Comparison of ENCODE assay signal across 8 mouse cellular contexts in genomic region chr11:75572301-75572791, GRCm38 (mm10). TPM values are rescaled to one million over a fixed set of nuclear protein-coding genes. Genes with fewer than 3 reads are reported as not detected.
DNase-seq lines count a peak whose midpoint lies in the region; ATAC-seq and TF ChIP-seq lines count a peak whose summit lies in the region.

No protein-coding gene starts in this region.

- 0 out of 2 replicates have a peak, but pooled peaks cover 3% of the 10 kb centered on the region for H3K36me3 ChIP-seq in kidney, postnatal 0 days (ENCODE audit: insufficient read depth, low read length)
- no peaks in the 10 kb centered on the region for H3K36me3 ChIP-seq in embryonic facial prominence, embryonic 14.5 days (ENCODE audit: control insufficient read depth, insufficient read depth, low read length)
- no peaks in the 10 kb centered on the region for H3K36me3 ChIP-seq in intestine, embryonic 14.5 days (ENCODE audit: control insufficient read depth, insufficient read depth, low read length)
- H3K36me3 ChIP-seq in midbrain, postnatal 0 days (ENCODE audit: insufficient read depth, low read length) = peaks cover 42% of the 10 kb centered on the region

- no peak overlapping the region for H3K27ac ChIP-seq in kidney, postnatal 0 days
- peak overlapping the region; percentile 53 for H3K27ac ChIP-seq in embryonic facial prominence, embryonic 14.5 days (replicated peaks; ENCODE audit: low read depth, low read length)
- peak overlapping the region; percentile 67 for H3K27ac ChIP-seq in intestine, embryonic 14.5 days (ENCODE audit: low read depth)
- peak overlapping the region; percentile 77 for H3K27ac ChIP-seq in midbrain, postnatal 0 days (ENCODE audit: low read depth, low read length)

- no peak for TF ChIP-seq CTCF in kidney, postnatal 0 days (IDR thresholded peaks at IDR 0.05; ENCODE audit: low read depth)
- TF ChIP-seq CTCF in midbrain, postnatal 0 days (IDR thresholded peaks at IDR 0.05) = no peak

- H3K27me3 ChIP-seq in kidney, postnatal 0 days (ENCODE audit: insufficient read depth, low read length) = no peaks in the 10 kb centered on the region
- no peaks in the 10 kb centered on the region for H3K27me3 ChIP-seq in embryonic facial prominence, embryonic 14.5 days (replicated peaks; ENCODE audit: control insufficient read depth, insufficient read depth, low read length)
- H3K27me3 ChIP-seq in intestine, embryonic 14.5 days (replicated peaks; ENCODE audit: control insufficient read depth, insufficient read depth, low read length) = no peaks in the 10 kb centered on the region
- H3K27me3 ChIP-seq in midbrain, postnatal 0 days (ENCODE audit: insufficient read depth, low read length) = no peaks in the 10 kb centered on the region

- no peak overlapping the region for H3K4me2 ChIP-seq in kidney, postnatal 0 days (ENCODE audit: low read length)
- H3K4me2 ChIP-seq in embryonic facial prominence, embryonic 14.5 days (ENCODE audit: low read depth, low read length) = peak overlapping the region; percentile 32
- peak overlapping the region; percentile 20 for H3K4me2 ChIP-seq in intestine, embryonic 14.5 days (ENCODE audit: low read length)
- no peak overlapping the region for H3K4me2 ChIP-seq in midbrain, postnatal 0 days (ENCODE audit: low read depth, low read length, poor library complexity, severe bottlenecking)

- H3K9me3 ChIP-seq in kidney, postnatal 0 days (replicated peaks; ENCODE audit: low read length) = no peaks in the 10 kb centered on the region
- no peaks in the 10 kb centered on the region for H3K9me3 ChIP-seq in embryonic facial prominence, embryonic 14.5 days (ENCODE audit: control insufficient read depth, low read length)
- H3K9me3 ChIP-seq in intestine, embryonic 14.5 days (ENCODE audit: control insufficient read depth, low read length) = no peaks in the 10 kb centered on the region
- H3K9me3 ChIP-seq in midbrain, postnatal 0 days (ENCODE audit: low read length) = no peaks in the 10 kb centered on the region

- ATAC-seq in kidney, postnatal 0 days (replicated peaks; ENCODE audit: low FRiP score, low read depth) = no peak
- ATAC-seq in embryonic facial prominence, embryonic 14.5 days (ENCODE audit: low read depth) = no peak
- ATAC-seq in intestine, embryonic 14.5 days (replicated peaks; ENCODE audit: low FRiP score, low TSS enrichment, low read depth) = peak; percentile 15; the same call in 1 of the 2 replicates
- ATAC-seq in midbrain, postnatal 0 days (ENCODE audit: low FRiP score) = no peak

- peaks cover 9% of the 10 kb centered on the region for H3K4me1 ChIP-seq in kidney, postnatal 0 days (replicated peaks; ENCODE audit: insufficient read depth, low read length)
- H3K4me1 ChIP-seq in embryonic facial prominence, embryonic 14.5 days (ENCODE audit: control insufficient read depth, insufficient read depth, low read length) = peaks cover 15% of the 10 kb centered on the region
- peaks cover 14% of the 10 kb centered on the region for H3K4me1 ChIP-seq in intestine, embryonic 14.5 days (replicated peaks; ENCODE audit: control insufficient read depth, insufficient read depth, low read length)
- no peaks in the 10 kb centered on the region for H3K4me1 ChIP-seq in midbrain, postnatal 0 days (ENCODE audit: insufficient read depth, low read length)

- no peak overlapping the region for H3K4me3 ChIP-seq in kidney, postnatal 0 days (replicated peaks; ENCODE audit: low read depth, low read length)
- H3K4me3 ChIP-seq in embryonic facial prominence, embryonic 14.5 days (ENCODE audit: low read depth, low read length) = no peak overlapping the region
- H3K4me3 ChIP-seq in intestine, embryonic 14.5 days (ENCODE audit: low read depth, low read length) = no peak overlapping the region
- no peak overlapping the region for H3K4me3 ChIP-seq in midbrain, postnatal 0 days (ENCODE audit: low read depth, low read length)

- WGBS in kidney, postnatal 0 days = 22% methylated on average over 10 of the region's 10 CpGs
- 7% methylated on average over 8 of the region's 10 CpGs for WGBS in embryonic facial prominence, embryonic 14.5 days
- 13% methylated on average over 10 of the region's 10 CpGs for WGBS in intestine, embryonic 14.5 days
- WGBS in midbrain, postnatal 0 days = 9% methylated on average over 10 of the region's 10 CpGs

- 0 out of 2 replicates have a peak overlapping the region, but pooled peaks have one; percentile 1 for H3K9ac ChIP-seq in kidney, postnatal 0 days (ENCODE audit: low read depth, low read length)
- peak overlapping the region; percentile 52 for H3K9ac ChIP-seq in embryonic facial prominence, embryonic 14.5 days (ENCODE audit: low read depth, low read length)
- no peak overlapping the region for H3K9ac ChIP-seq in intestine, embryonic 14.5 days (ENCODE audit: low read length)
- H3K9ac ChIP-seq in midbrain, postnatal 0 days (replicated peaks; ENCODE audit: low read length, poor library complexity, severe bottlenecking) = peak overlapping the region; percentile 42

- DNase-seq in kidney, postnatal 0 days (ENCODE audit: low spot score) = no peak
- no peak for DNase-seq in kidney, adult 9 months
- peak; percentile 36 for DNase-seq in embryonic facial prominence, embryonic 14.5 days (ENCODE audit: low spot score)
- DNase-seq in intestine, embryonic 14.5 days (ENCODE audit: low spot score) = peak; percentile 64
- no peak for DNase-seq in midbrain, postnatal 0 days (ENCODE audit: low spot score)
- DNase-seq in MN1 (ENCODE audit: low spot score) = no peak
- no peak for DNase-seq in spleen, postnatal 36 days (ENCODE audit: low spot score in 2 of 2)
- DNase-seq in layer of hippocampus, postnatal 14 days (ENCODE audit: low spot score in 2 of 2) = no peak

RNA-seq across cellular contexts. Expression of gene Pitpna, which starts 15.6 kb away (rescaled TPM):
- polyA plus RNA-seq in kidney, postnatal 0 days (2015; fragmentation: Nextera tagmentation; extraction: Ambion mirVana) = 68.9 and 69.8 TPM in 2 replicates
- polyA plus RNA-seq in embryonic facial prominence, embryonic 14.5 days (2014; fragmentation: Nextera tagmentation; extraction: Ambion mirVana) = 81.7 and 86.3 TPM in 2 replicates
- 76.2 and 82.1 TPM in 2 replicates for polyA plus RNA-seq in intestine, embryonic 14.5 days (2014; fragmentation: Nextera tagmentation; extraction: Ambion mirVana)
- 105 and 108 TPM in 2 replicates for total RNA-seq in midbrain, postnatal 0 days (2014; rRNA removed)
- 91.7 and 106 TPM in 2 replicates for polyA plus RNA-seq in midbrain, postnatal 0 days (2015; fragmentation: Nextera tagmentation; extraction: Ambion mirVana)
- total RNA-seq in layer of hippocampus, postnatal 14 days (2021) = 100 to 1,000 TPM; 312 to 321 TPM

RNA-seq across cellular contexts. Expression of gene Slc43a2, which starts 40.9 kb away (rescaled TPM):
- polyA plus RNA-seq in kidney, postnatal 0 days (2015; fragmentation: Nextera tagmentation; extraction: Ambion mirVana) = 16.6 and 19.1 TPM in 2 replicates
- 4.3 and 5.3 TPM in 2 replicates for polyA plus RNA-seq in embryonic facial prominence, embryonic 14.5 days (2014; fragmentation: Nextera tagmentation; extraction: Ambion mirVana)
- 3.5 and 4.8 TPM in 2 replicates for polyA plus RNA-seq in intestine, embryonic 14.5 days (2014; fragmentation: Nextera tagmentation; extraction: Ambion mirVana)
- 34.3 and 34.5 TPM in 2 replicates for total RNA-seq in midbrain, postnatal 0 days (2014; rRNA removed)
- 17.0 and 20.4 TPM in 2 replicates for polyA plus RNA-seq in midbrain, postnatal 0 days (2015; fragmentation: Nextera tagmentation; extraction: Ambion mirVana)
- 10 to 100 TPM; 40.5 to 44.7 TPM for total RNA-seq in layer of hippocampus, postnatal 14 days (2021)

RNA-seq across cellular contexts. Expression of gene Inpp5k, which starts 58.4 kb away (rescaled TPM):
- 35.9 and 38.6 TPM in 2 replicates for polyA plus RNA-seq in kidney, postnatal 0 days (2015; fragmentation: Nextera tagmentation; extraction: Ambion mirVana)
- 23.7 and 29.2 TPM in 2 replicates for polyA plus RNA-seq in embryonic facial prominence, embryonic 14.5 days (2014; fragmentation: Nextera tagmentation; extraction: Ambion mirVana)
- 23.7 and 25.1 TPM in 2 replicates for polyA plus RNA-seq in intestine, embryonic 14.5 days (2014; fragmentation: Nextera tagmentation; extraction: Ambion mirVana)
- 50.0 and 50.2 TPM in 2 replicates for total RNA-seq in midbrain, postnatal 0 days (2014; rRNA removed)
- 43.7 and 49.9 TPM in 2 replicates for polyA plus RNA-seq in midbrain, postnatal 0 days (2015; fragmentation: Nextera tagmentation; extraction: Ambion mirVana)
- total RNA-seq in layer of hippocampus, postnatal 14 days (2021) = 10 to 100 TPM; 49.7 to 58.8 TPM

RNA-seq across cellular contexts. Expression of gene Scarf1, which starts 59.0 kb away (rescaled TPM):
- polyA plus RNA-seq in kidney, postnatal 0 days (2015; fragmentation: Nextera tagmentation; extraction: Ambion mirVana) = 13.6 and 14.4 TPM in 2 replicates
- polyA plus RNA-seq in embryonic facial prominence, embryonic 14.5 days (2014; fragmentation: Nextera tagmentation; extraction: Ambion mirVana) = 6.9 and 7.2 TPM in 2 replicates
- 5.4 and 6.0 TPM in 2 replicates for polyA plus RNA-seq in intestine, embryonic 14.5 days (2014; fragmentation: Nextera tagmentation; extraction: Ambion mirVana)
- total RNA-seq in midbrain, postnatal 0 days (2014; rRNA removed) = 3.6 and 3.8 TPM in 2 replicates
- 3.0 and 3.5 TPM in 2 replicates for polyA plus RNA-seq in midbrain, postnatal 0 days (2015; fragmentation: Nextera tagmentation; extraction: Ambion mirVana)
- 1 to 10 TPM; 2.9 to 3.3 TPM for total RNA-seq in layer of hippocampus, postnatal 14 days (2021)

Comparison
In these comparisons a context has a peak if more than half of its experiments do, and no peak if none do; other contexts are left out.
1. DNase-seq: peak in embryonic facial prominence, embryonic 14.5 days (single experiment) and intestine, embryonic 14.5 days (single experiment); none in kidney, postnatal 0 days (single experiment), kidney, adult 9 months (single experiment), midbrain, postnatal 0 days (single experiment), MN1 (single experiment), spleen, postnatal 36 days (0 of 2) and layer of hippocampus, postnatal 14 days (0 of 2).
2. H3K4me2 ChIP-seq: peak in embryonic facial prominence, embryonic 14.5 days (single experiment) and intestine, embryonic 14.5 days (single experiment); none in kidney, postnatal 0 days (single experiment) and midbrain, postnatal 0 days (single experiment).